Mouse (Mus musculus): ENCODE results near the gene Dync1h1. TPM values are rescaled to one million over a fixed set of nuclear protein-coding genes. Genes with fewer than 3 reads are reported as not detected.
A peak's percentile ranks its signal among the peaks of the same experiment; 100 is the strongest.
"Not testable (repeated sequence)": the region's sequence is repeated elsewhere in the genome, so short reads cannot be mapped to it uniquely, and the experiment has no call there.

Gene Dync1h1
- polyA plus RNA-seq, 1 experiment from 2014 or later, result 11.2 TPM

DNA sequence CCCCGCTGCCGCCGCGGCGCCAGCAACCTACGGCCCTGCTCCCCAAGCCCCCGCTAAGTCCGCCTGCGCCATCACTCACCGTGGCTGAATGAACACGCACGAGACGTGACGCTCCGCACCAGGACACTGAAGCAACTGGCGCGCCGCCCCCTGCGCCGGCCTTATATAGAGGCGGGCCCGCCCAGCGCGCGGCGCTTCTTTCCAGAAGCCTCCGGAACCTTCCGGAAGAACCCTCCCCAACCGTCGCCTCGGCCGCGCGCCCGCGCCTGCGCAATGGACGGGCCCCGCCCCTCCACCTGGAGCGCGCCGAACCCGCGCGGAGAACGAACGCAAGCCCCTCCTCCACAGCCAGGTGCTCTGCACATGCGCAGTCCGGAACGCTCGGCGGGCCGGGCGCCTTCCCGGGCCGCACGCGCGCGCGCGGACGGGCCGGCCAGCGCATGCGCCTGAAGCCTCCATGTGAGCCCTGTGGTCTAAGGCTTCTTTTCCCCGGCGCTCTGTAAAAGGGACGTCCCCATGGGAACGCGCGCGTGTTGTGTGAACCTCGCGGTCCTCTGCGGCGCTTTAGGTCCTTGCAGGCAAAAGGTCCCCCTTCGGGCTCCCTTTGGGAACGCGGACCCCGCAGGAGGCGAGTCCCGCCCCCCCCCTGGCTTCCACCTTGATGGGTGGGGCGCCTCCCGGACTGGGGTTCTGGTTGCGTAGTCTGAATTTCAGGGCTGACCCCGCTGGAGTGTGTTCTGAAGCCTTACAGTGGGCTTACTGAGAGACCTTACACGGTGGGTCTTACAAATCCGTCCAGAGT is 95.1 kb downstream of the Dync1h1 start:
- Histone ChIP-seq H3K4me3 (replicated peaks) (peak overlapping the region; percentile 100), H3K4me1 (replicated peaks) (peaks cover 60% of the 10 kb centered on the region), H3K27ac (replicated peaks) (peak overlapping the region; percentile 98), H3K36me3 (replicated peaks) (peaks cover 31% of the 10 kb centered on the region), H3K9ac (peak overlapping the region; percentile 100), H3K27me3 (no peaks in the 10 kb centered on the region), H3K9me3 (replicated peaks) (no peaks in the 10 kb centered on the region), H3K4me2 (peak overlapping the region; percentile 90)
- peak; percentile 86 for ATAC-seq (ENCODE audit: insufficient read depth)
- WGBS (ENCODE audit: insufficient replicate concordance), result under 1% methylated on average over 89 of the region's 89 CpGs

GRCm38 (mm10) chr12:110696975-110697400 is 95.7 kb downstream of the Dync1h1 start:
- Histone ChIP-seq H3K4me3 (replicated peaks) (peak overlapping the region; percentile 100), H3K27me3 (no peaks in the 10 kb centered on the region), H3K27ac (replicated peaks) (peak overlapping the region; percentile 87), H3K36me3 (replicated peaks) (peaks cover 24% of the 10 kb centered on the region), H3K4me2 (peak overlapping the region; percentile 90), H3K9me3 (replicated peaks) (no peaks in the 10 kb centered on the region), H3K9ac (peak overlapping the region; percentile 78), H3K4me1 (replicated peaks) (peaks cover 66% of the 10 kb centered on the region)
- no peak for ATAC-seq (ENCODE audit: insufficient read depth)
- WGBS (ENCODE audit: insufficient replicate concordance), result 26% methylated on average over 9 of the region's 9 CpGs

DNA sequence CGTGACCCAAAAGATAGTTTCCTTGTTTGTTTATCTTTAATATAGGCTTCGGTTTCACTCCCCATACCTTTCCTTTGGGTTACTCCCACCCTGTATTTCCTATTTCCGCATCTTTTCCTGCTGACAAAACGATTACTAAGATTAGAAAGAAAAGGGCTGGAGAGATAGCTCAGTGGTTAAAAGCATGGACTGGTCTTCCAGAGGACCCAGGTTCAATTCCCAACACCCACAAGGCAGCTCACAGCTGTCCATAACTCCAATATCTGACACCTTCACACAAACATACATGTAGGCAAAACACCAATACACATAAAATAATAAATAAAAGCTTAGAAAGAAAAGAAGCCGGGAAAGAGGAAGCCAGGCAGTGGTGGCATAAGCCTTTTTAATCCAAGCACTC is 96.2 kb downstream of the Dync1h1 start:
- 23% methylated on average over 5 of the region's 5 CpGs for WGBS (ENCODE audit: insufficient replicate concordance)
- Histone ChIP-seq H3K9me3 (replicated peaks) (no peaks in the 10 kb centered on the region), H3K4me2 (peak overlapping the region; percentile 90), H3K36me3 (replicated peaks) (peaks cover 21% of the 10 kb centered on the region), H3K27ac (replicated peaks) (peak overlapping the region; percentile 87), H3K9ac (peak overlapping the region; percentile 78; the same call in 1 of the 2 replicates), H3K4me1 (replicated peaks) (peaks cover 71% of the 10 kb centered on the region), H3K4me3 (replicated peaks) (peak overlapping the region; percentile 100; the same call in 1 of the 2 replicates), H3K27me3 (no peaks in the 10 kb centered on the region)
- ATAC-seq (ENCODE audit: insufficient read depth), result no peak

- Histone ChIP-seq H3K9ac (0 out of 2 replicates have a peak overlapping the region, but pooled peaks have one; percentile 78), H3K36me3 (replicated peaks) (peaks cover 16% of the 10 kb centered on the region), H3K4me3 (replicated peaks) (peak overlapping the region; percentile 28; the same call in 1 of the 2 replicates), H3K4me1 (replicated peaks) (peaks cover 70% of the 10 kb centered on the region), H3K4me2 (peak overlapping the region; percentile 69), H3K9me3 (replicated peaks) (no peaks in the 10 kb centered on the region), H3K27me3 (no peaks in the 10 kb centered on the region), H3K27ac (replicated peaks) (peak overlapping the region; percentile 87)
- 44% methylated on average over 1 of the region's 1 CpGs for WGBS (ENCODE audit: insufficient replicate concordance)
- no peak for ATAC-seq (ENCODE audit: insufficient read depth)
These were observed 96.8 kb downstream of the Dync1h1 start for GRCm38 (mm10) chr12:110698080-110698479.

DNA sequence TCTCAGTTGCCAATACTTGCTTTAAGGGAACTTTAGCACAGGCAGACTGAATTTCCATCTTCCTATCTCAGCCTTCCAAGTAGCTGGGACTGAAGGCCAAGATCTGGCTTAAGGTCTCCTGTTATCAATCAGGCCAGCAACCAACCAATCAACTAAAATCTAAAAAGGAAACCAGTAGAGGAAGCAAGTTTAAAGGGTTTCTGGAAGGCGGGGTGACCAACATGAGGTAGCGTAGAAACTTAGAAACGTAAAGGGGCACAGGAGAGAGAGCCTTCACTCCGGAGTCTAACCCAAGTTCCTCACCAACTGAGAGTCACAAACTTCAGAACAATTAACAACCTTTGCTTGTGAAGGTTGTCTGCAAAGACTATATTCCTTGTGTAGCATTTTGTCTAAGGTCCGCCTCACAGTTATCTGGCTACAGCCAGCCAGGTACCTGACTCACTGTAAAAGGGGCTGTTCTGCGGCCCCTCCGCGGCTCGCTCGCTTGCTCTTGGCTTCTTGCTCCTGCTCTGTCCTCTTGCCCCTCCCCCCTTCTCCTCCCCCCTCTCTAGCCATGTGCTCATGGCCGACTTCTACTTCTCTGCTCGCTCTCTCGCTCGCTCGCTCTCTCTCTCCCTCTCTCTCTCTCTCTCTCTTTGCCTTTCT is 97.4 kb downstream of the Dync1h1 start:
- Histone ChIP-seq H3K27ac (replicated peaks) (peak overlapping the region; percentile 87), H3K27me3 (no peaks in the 10 kb centered on the region), H3K4me3 (replicated peaks) (peak overlapping the region; percentile 28), H3K4me2 (peak overlapping the region; percentile 69), H3K9me3 (replicated peaks) (no peaks in the 10 kb centered on the region), H3K4me1 (replicated peaks) (peaks cover 70% of the 10 kb centered on the region), H3K36me3 (replicated peaks) (peaks cover 11% of the 10 kb centered on the region), H3K9ac (peak overlapping the region; percentile 78)
- WGBS (ENCODE audit: insufficient replicate concordance), result 11% methylated on average over 15 of the region's 15 CpGs
- ATAC-seq (ENCODE audit: insufficient read depth), result no peak

DNA sequence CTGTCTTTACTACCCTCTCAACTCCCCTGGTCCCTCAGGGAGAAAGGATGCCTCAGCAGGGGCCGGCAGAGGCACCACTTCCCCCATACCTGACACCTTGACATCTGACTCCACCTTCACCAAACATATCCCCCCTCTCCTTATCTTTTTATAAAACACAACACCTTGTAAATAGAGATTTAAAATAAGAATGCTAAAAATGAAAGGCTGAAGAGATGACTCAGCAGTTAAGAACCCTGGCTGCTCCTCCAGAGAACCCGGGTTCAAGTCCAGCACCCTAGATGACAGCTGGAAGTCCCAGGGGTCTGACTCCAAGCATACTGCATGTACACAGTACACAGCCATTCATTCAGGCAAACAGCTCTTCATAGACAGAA is 97.9 kb downstream of the Dync1h1 start:
- peak overlapping the region; percentile 69 for H3K4me2 ChIP-seq
- H3K27ac ChIP-seq (replicated peaks), result peak overlapping the region; percentile 87
- ATAC-seq (ENCODE audit: insufficient read depth), result no peak
- H3K9ac ChIP-seq, result peak overlapping the region; percentile 47
- H3K4me1 ChIP-seq (replicated peaks), result peaks cover 70% of the 10 kb centered on the region
- H3K9me3 ChIP-seq (replicated peaks), result no peaks in the 10 kb centered on the region
- peak overlapping the region; percentile 28 for H3K4me3 ChIP-seq (replicated peaks)
- H3K27me3 ChIP-seq, result no peaks in the 10 kb centered on the region
- peaks cover 7% of the 10 kb centered on the region for H3K36me3 ChIP-seq (replicated peaks)
- 12% methylated on average over 2 of the region's 2 CpGs for WGBS (ENCODE audit: insufficient replicate concordance)

DNA sequence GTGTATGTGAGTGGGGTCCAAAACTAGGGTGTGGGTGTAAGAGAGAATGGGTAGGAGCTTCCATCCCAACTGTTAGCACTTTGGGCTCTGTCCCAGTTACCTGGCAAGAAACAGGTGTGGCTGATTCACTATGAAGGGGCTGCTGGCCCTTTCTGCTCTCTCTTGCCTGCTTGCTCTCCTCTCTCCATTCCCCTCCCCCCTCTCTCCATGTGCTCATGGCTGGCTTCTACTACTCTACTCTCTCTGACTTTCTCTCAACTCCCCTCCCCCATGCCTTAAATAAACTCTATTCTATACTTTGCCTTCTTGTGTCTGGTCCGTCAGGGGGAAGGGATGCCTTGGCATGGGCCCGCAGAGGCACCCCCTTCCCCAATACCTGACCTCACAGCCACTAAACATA is 99.5 kb downstream of the Dync1h1 start:
- Histone ChIP-seq H3K9me3 (replicated peaks) (no peaks in the 10 kb centered on the region), H3K4me3 (replicated peaks) (no peak overlapping the region), H3K27ac (replicated peaks) (peak overlapping the region; percentile 87), H3K36me3 (replicated peaks) (no peaks in the 10 kb centered on the region), H3K9ac (peak overlapping the region; percentile 21; the same call in 1 of the 2 replicates), H3K4me1 (replicated peaks) (peaks cover 62% of the 10 kb centered on the region), H3K27me3 (no peaks in the 10 kb centered on the region), H3K4me2 (no peak overlapping the region)
- WGBS (ENCODE audit: insufficient replicate concordance), result 50% methylated on average over 2 of the region's 2 CpGs
- ATAC-seq (ENCODE audit: insufficient read depth), result no peak

GRCm38 (mm10) chr12:110701363-110701762 is 100.1 kb downstream of the Dync1h1 start:
- H3K4me1 ChIP-seq (replicated peaks), result peaks cover 66% of the 10 kb centered on the region

GRCm38 (mm10) chr12:110702556-110702955 is 101.3 kb downstream of the Dync1h1 start, which contains the start of gene Hsp90aa1:
Gene Hsp90aa1, minus strand, starts transcription at chr12:110702728.
- H3K27ac ChIP-seq (replicated peaks), result peak within 1 kb of the TSS; percentile 87

More at GRCm38 (mm10) chr12:110701363-110701762, 100.1 kb downstream of the Dync1h1 start:
- H3K36me3 ChIP-seq (replicated peaks); H3K9me3 ChIP-seq (replicated peaks); H3K9ac ChIP-seq; ATAC-seq (ENCODE audit: insufficient read depth); H3K4me2 ChIP-seq; H3K27me3 ChIP-seq; H3K4me3 ChIP-seq (replicated peaks): not testable (repeated sequence)
- peak overlapping the region; percentile 87 for H3K27ac ChIP-seq (replicated peaks)
- WGBS (ENCODE audit: insufficient replicate concordance), result 2% methylated on average over 3 of the region's 3 CpGs

DNA sequence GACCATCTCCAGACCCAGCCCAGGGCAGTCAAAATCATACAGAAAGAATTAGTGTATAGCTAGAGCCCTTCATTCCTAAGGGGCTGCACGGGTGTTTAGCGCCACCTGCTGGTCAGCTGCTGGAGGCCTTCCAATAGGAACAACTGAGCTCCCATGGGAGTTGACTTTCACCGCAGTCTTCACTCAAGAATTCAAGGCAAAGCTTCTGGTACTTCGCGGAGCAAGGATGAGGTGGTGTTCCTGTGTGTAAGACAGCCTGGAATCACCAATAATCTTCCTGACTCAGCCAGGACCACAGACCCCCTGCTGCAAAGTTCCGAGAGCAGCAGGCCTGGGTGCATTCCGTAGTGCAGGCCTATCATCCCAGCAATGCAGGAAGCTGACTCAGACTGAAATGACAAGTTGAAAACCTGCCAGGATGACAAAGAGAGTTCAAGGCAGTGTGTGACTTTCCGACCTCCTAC is 101.8 kb downstream of the Dync1h1 start:
- Histone ChIP-seq H3K4me1 (replicated peaks) (peaks cover 62% of the 10 kb centered on the region), H3K9me3 (replicated peaks) (no peaks in the 10 kb centered on the region), H3K27me3 (no peaks in the 10 kb centered on the region), H3K4me3 (replicated peaks) (no peak overlapping the region), H3K4me2 (no peak overlapping the region), H3K9ac (no peak overlapping the region), H3K27ac (replicated peaks) (no peak overlapping the region), H3K36me3 (replicated peaks) (no peaks in the 10 kb centered on the region)
- no peak for ATAC-seq (ENCODE audit: insufficient read depth)
- 30% methylated on average over 8 of the region's 8 CpGs for WGBS (ENCODE audit: insufficient replicate concordance)

More at GRCm38 (mm10) chr12:110702556-110702955, 101.3 kb downstream of the Dync1h1 start, which contains the start of gene Hsp90aa1:
- Histone ChIP-seq H3K4me1 (replicated peaks) (peaks cover 67% of the 10 kb centered on the region), H3K4me2 (no peak within 1 kb of the TSS), H3K9me3 (replicated peaks) (no peaks in the 10 kb centered on the region), H3K36me3 (replicated peaks) (no peaks in the 10 kb centered on the region), H3K4me3 (replicated peaks) (no peak within 1 kb of the TSS), H3K9ac (no peak within 1 kb of the TSS), H3K27me3 (no peaks in the 10 kb centered on the region)
- no peak for ATAC-seq (ENCODE audit: insufficient read depth)
- WGBS (ENCODE audit: insufficient replicate concordance), result 51% methylated on average over 4 of the region's 4 CpGs

- no peak for ATAC-seq (ENCODE audit: insufficient read depth)
- no peak overlapping the region for H3K9ac ChIP-seq
- no peak overlapping the region for H3K27ac ChIP-seq (replicated peaks)
- WGBS (ENCODE audit: insufficient replicate concordance), result 54% methylated on average over 7 of the region's 7 CpGs
- no peak overlapping the region for H3K4me3 ChIP-seq (replicated peaks)
- no peak overlapping the region for H3K4me2 ChIP-seq
- no peaks in the 10 kb centered on the region for H3K9me3 ChIP-seq (replicated peaks)
- H3K4me1 ChIP-seq (replicated peaks), result peaks cover 56% of the 10 kb centered on the region
- no peaks in the 10 kb centered on the region for H3K27me3 ChIP-seq
- H3K36me3 ChIP-seq (replicated peaks), result no peaks in the 10 kb centered on the region
These were observed 102.4 kb downstream of the Dync1h1 start for GRCm38 (mm10) chr12:110703682-110704081.

Measured in liver, embryonic 15.5 days (tissue).